Mouse (Mus musculus): ENCODE results near the gene Upb1. TPM values are rescaled to one million over a fixed set of nuclear protein-coding genes. Genes with fewer than 3 reads are reported as not detected.

Upb1 gene
- polyA plus RNA-seq, 1 experiment from 2014 or later = not detected

Other genes starting within 250 kb of the Upb1 start
- gene Specc1l, start 189.0 kb upstream of the Upb1 start, polyA plus RNA-seq (2016; fragmentation: Nextera tagmentation; extraction: Ambion mirVana) = 38.5 and 38.8 TPM in 2 replicates
- 2.2 and 2.4 TPM in 2 replicates for gene Adora2a, start 84.2 kb upstream of the Upb1 start, polyA plus RNA-seq (2016; fragmentation: Nextera tagmentation; extraction: Ambion mirVana)
- gene Snrpd3, start 116.4 kb downstream of the Upb1 start, polyA plus RNA-seq (2016; fragmentation: Nextera tagmentation; extraction: Ambion mirVana) = 269 and 286 TPM in 2 replicates
- 32.5 and 32.9 TPM in 2 replicates for gene Gucd1, start 116.9 kb downstream of the Upb1 start, polyA plus RNA-seq (2016; fragmentation: Nextera tagmentation; extraction: Ambion mirVana)
- 2.8 and 6.6 TPM in 2 replicates for gene Lrrc75b, start 159.2 kb downstream of the Upb1 start, polyA plus RNA-seq (2016; fragmentation: Nextera tagmentation; extraction: Ambion mirVana)
- 3.3 and 3.4 TPM in 2 replicates for gene Ggt1, start 160.5 kb downstream of the Upb1 start, polyA plus RNA-seq (2016; fragmentation: Nextera tagmentation; extraction: Ambion mirVana)
- gene Ggt5, start 188.2 kb downstream of the Upb1 start, polyA plus RNA-seq (2016; fragmentation: Nextera tagmentation; extraction: Ambion mirVana) = 0.30 and 0.82 TPM in 2 replicates
- gene Susd2, start 242.9 kb downstream of the Upb1 start, polyA plus RNA-seq (2016; fragmentation: Nextera tagmentation; extraction: Ambion mirVana) = 2.0 and 3.0 TPM in 2 replicates

Measured in hindbrain, embryonic 10.5 days (tissue).